Mouse (Mus musculus) liver, embryonic 18 days (tissue): Measurements from ENCODE around the gene Il17rd. TPM values are rescaled to one million over a fixed set of nuclear protein-coding genes. Genes with fewer than 3 reads are reported as not detected.

ENCODE experiments used
- polyA plus RNA-seq: library from polyadenylated mRNA; depleted of rRNA; stranded (reverse); fragments of >200 nt; gene quantifications from 2 replicates; pipeline ENCODE4 v1.2.3, GENCODE M21; 2012; rRNA removed

The Il17rd gene
- 0.16 and 0.22 TPM in 2 replicates for polyA plus RNA-seq

GRCm38 (mm10) chr14:27038783-27039182 lies at the start of gene Il17rd:
TSS of gene Il17rd (plus strand) at chr14:27038941.

GRCm38 (mm10) chr14:26994211-26994741 lies 44.5 kb upstream of the Il17rd start, which contains the start of gene Hesx1:
TSS of gene Hesx1 (plus strand) at chr14:26994416.

DNA sequence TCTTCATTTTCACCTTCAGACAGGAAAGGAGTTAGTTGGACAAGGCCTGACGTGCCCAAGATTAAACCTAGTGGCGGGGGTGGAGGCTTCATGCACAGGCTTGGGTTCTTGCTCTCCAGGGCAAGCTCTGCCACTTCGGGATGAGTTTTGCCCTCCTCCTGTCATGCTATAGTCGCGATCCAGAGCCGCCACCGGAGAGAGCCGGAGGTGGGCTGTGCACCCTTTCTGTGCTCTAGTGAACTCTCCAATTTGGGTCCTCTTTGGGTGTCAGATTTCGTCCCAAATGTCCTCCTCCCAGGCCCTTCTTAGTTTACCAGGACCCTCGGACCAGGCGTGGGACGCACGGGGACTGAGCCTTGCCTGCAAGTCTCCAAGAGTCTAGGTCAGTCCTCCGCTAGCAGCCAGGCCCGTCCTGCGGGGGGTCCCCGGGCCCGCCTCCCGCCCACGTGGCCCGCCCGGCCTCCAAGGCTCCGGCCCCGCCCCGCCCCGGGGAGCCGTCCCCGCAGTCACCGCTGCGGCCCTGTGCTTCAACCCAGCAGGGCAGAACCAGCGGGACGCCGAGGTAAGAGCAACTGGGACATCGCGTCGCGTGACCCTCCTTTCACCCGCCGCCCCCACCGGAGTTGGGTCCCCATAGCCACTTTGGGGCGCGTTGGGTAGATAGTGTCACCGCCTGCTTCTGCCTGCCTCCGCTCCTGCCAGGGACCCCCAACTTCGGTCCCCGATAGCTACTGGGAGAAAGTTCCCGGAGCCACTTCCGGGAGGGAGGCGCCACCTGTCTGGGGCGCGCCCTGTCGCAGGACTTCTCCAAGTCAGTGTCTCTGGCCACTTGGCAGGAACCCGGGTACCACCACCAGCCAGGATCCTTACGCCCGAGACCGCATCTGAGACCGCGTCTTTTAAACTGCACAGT lies 75.9 kb downstream of the Il17rd start, which contains the start of gene Arhgef3:
Gene Arhgef3, plus strand, starts transcription at position 538 of the 913 bp plus-strand sequence.

Other genes with a start within 250 kb of the Il17rd start
- not detected in 2 replicates for gene Asb14, start 144.4 kb upstream of the Il17rd start, polyA plus RNA-seq
- gene Appl1, start 67.7 kb upstream of the Il17rd start, polyA plus RNA-seq: 3.1 and 3.3 TPM in 2 replicates
- 1.1 and 1.5 TPM in 2 replicates for gene Hesx1, start 44.5 kb upstream of the Il17rd start, polyA plus RNA-seq
- gene Arhgef3, start 76.0 kb downstream of the Il17rd start, polyA plus RNA-seq: 11.6 and 15.7 TPM in 2 replicates